Mouse (Mus musculus): ENCODE results near the gene Hoxb9. TPM values are rescaled to one million over a fixed set of nuclear protein-coding genes. Genes with fewer than 3 reads are reported as not detected.

Hoxb9 gene
- polyA plus RNA-seq, 1 experiment from 2014 or later: 1.2 TPM

DNA sequence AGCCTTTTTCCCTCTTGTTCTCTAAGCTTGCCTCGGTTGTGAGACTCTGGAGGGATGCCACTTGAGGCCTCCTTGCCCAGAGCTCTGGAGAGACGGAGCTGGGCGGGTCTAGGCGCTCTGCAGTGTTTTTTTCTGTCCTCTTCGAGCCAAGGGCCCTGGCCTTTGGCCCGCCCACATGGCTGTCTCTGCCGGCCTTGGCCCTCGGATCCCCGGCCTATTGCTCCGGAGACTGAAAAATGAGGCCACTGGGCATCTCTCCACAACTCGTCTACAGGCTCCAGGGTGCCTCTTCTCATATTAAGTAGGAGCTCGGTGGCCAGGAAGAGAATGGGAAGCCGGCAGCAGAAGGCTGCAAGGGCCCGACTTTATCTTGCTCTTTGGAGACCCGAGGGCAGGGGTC is 30.6 kb downstream of the Hoxb9 start:
- peak overlapping the region; percentile 19 for H3K4me3 ChIP-seq (ENCODE audit: low read length)
- peaks cover 29% of the 10 kb centered on the region for H3K4me1 ChIP-seq (ENCODE audit: control insufficient read depth, insufficient read depth, low read length)
- peaks cover 41% of the 10 kb centered on the region for H3K27me3 ChIP-seq (replicated peaks; ENCODE audit: control insufficient read depth, insufficient read depth, low read length)
- ATAC-seq: no peak
- peak overlapping the region; percentile 79 for H3K4me2 ChIP-seq (ENCODE audit: low read depth, low read length)
- no peaks in the 10 kb centered on the region for H3K36me3 ChIP-seq (ENCODE audit: control insufficient read depth, insufficient read depth, low read length)
- H3K9me3 ChIP-seq (ENCODE audit: control insufficient read depth, low read length): no peaks in the 10 kb centered on the region
- peak overlapping the region; percentile 46 for H3K27ac ChIP-seq (ENCODE audit: low read length)
- 19% methylated on average over 15 of the region's 15 CpGs for WGBS
- H3K9ac ChIP-seq (ENCODE audit: low read depth, low read length): peak overlapping the region; percentile 46

GRCm38 (mm10) chr11:96302381-96303150 is 31.3 kb downstream of the Hoxb9 start:
- H3K27ac ChIP-seq (ENCODE audit: low read length): peak overlapping the region; percentile 46
- peaks cover 35% of the 10 kb centered on the region for H3K27me3 ChIP-seq (replicated peaks; ENCODE audit: control insufficient read depth, insufficient read depth, low read length)
- H3K9me3 ChIP-seq (ENCODE audit: control insufficient read depth, low read length): no peaks in the 10 kb centered on the region
- peak overlapping the region; percentile 46 for H3K9ac ChIP-seq (ENCODE audit: low read depth, low read length)
- H3K4me3 ChIP-seq (ENCODE audit: low read length): peak overlapping the region; percentile 50; the same call in 1 of the 2 replicates
- ATAC-seq: no peak
- peaks cover 24% of the 10 kb centered on the region for H3K4me1 ChIP-seq (ENCODE audit: control insufficient read depth, insufficient read depth, low read length)
- no peaks in the 10 kb centered on the region for H3K36me3 ChIP-seq (ENCODE audit: control insufficient read depth, insufficient read depth, low read length)
- 22% methylated on average over 23 of the region's 23 CpGs for WGBS
- peak overlapping the region; percentile 79 for H3K4me2 ChIP-seq (ENCODE audit: low read depth, low read length)

GRCm38 (mm10) chr11:96303151-96304099 is 32.2 kb downstream of the Hoxb9 start, which contains the start of gene Hoxb5:
Gene Hoxb5 (plus strand): TSS chr11:96303336.
- Histone ChIP-seq H3K27me3 (replicated peaks; ENCODE audit: control insufficient read depth, insufficient read depth, low read length) (peaks cover 27% of the 10 kb centered on the region), H3K4me1 (ENCODE audit: control insufficient read depth, insufficient read depth, low read length) (peaks cover 21% of the 10 kb centered on the region), H3K27ac (ENCODE audit: low read length) (peak within 1 kb of the TSS; percentile 93), H3K4me3 (ENCODE audit: low read length) (peak within 1 kb of the TSS; percentile 50), H3K9ac (ENCODE audit: low read depth, low read length) (peak within 1 kb of the TSS; percentile 81), H3K4me2 (ENCODE audit: low read depth, low read length) (peak within 1 kb of the TSS; percentile 79), H3K36me3 (ENCODE audit: control insufficient read depth, insufficient read depth, low read length) (no peaks in the 10 kb centered on the region), H3K9me3 (ENCODE audit: control insufficient read depth, low read length) (no peaks in the 10 kb centered on the region)
- ATAC-seq: peak; percentile 39
- 3% methylated on average over 69 of the region's 69 CpGs for WGBS

- peak overlapping the region; percentile 50 for H3K4me3 ChIP-seq (ENCODE audit: low read length)
- H3K36me3 ChIP-seq (ENCODE audit: control insufficient read depth, insufficient read depth, low read length): no peaks in the 10 kb centered on the region
- peak overlapping the region; percentile 79 for H3K4me2 ChIP-seq (ENCODE audit: low read depth, low read length)
- peak overlapping the region; percentile 81 for H3K27ac ChIP-seq (ENCODE audit: low read length)
- 9% methylated on average over 38 of the region's 38 CpGs for WGBS
- no peak for ATAC-seq
- H3K9me3 ChIP-seq (ENCODE audit: control insufficient read depth, low read length): no peaks in the 10 kb centered on the region
- H3K27me3 ChIP-seq (replicated peaks; ENCODE audit: control insufficient read depth, insufficient read depth, low read length): peaks cover 20% of the 10 kb centered on the region
- peak overlapping the region; percentile 81 for H3K9ac ChIP-seq (ENCODE audit: low read depth, low read length)
- H3K4me1 ChIP-seq (ENCODE audit: control insufficient read depth, insufficient read depth, low read length): peaks cover 25% of the 10 kb centered on the region
Measured at GRCm38 (mm10) chr11:96304381-96305195, 33.3 kb downstream of the Hoxb9 start.

DNA sequence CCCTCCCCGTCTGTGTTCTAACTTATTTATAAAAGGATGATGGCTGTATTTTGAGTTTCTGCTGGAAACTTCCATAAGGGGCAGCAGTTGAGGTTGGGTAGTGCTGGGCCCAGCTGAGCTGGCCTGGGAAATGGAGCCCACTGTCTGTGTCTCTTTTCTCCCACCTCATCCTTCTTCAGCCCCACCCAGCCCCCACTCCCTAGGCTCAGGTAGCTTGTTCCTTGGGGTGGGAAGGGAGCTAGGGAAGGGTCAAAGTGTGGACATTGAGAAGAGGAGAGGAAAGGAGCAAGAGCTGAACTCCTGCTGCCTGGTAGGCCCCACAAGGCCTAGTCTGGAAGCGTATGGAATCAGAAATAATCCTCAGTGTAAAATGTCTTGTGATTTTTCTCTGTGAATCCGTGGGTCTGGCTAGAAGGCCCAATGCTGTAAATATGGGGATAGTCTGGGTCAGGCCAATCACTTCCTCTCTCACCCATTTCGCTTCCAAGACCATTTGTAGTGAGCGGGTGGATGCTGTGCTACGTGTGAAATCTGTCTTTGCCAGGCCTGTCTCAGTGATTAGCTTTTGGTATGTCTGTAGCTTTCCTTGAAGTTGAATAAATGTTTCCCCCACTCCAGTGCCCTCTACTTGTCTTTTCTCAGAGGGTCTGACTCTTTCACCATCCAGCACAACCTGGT is 34.4 kb downstream of the Hoxb9 start:
- WGBS: 53% methylated on average over 6 of the region's 6 CpGs
- peak overlapping the region; percentile 50 for H3K4me3 ChIP-seq (ENCODE audit: low read length)
- H3K27me3 ChIP-seq (replicated peaks; ENCODE audit: control insufficient read depth, insufficient read depth, low read length): peaks cover 13% of the 10 kb centered on the region
- no peaks in the 10 kb centered on the region for H3K36me3 ChIP-seq (ENCODE audit: control insufficient read depth, insufficient read depth, low read length)
- H3K9me3 ChIP-seq (ENCODE audit: control insufficient read depth, low read length): no peaks in the 10 kb centered on the region
- peak overlapping the region; percentile 79 for H3K4me2 ChIP-seq (ENCODE audit: low read depth, low read length)
- H3K4me1 ChIP-seq (ENCODE audit: control insufficient read depth, insufficient read depth, low read length): peaks cover 28% of the 10 kb centered on the region
- ATAC-seq: no peak
- peak overlapping the region; percentile 81 for H3K27ac ChIP-seq (ENCODE audit: low read length)
- H3K9ac ChIP-seq (ENCODE audit: low read depth, low read length): peak overlapping the region; percentile 81

DNA sequence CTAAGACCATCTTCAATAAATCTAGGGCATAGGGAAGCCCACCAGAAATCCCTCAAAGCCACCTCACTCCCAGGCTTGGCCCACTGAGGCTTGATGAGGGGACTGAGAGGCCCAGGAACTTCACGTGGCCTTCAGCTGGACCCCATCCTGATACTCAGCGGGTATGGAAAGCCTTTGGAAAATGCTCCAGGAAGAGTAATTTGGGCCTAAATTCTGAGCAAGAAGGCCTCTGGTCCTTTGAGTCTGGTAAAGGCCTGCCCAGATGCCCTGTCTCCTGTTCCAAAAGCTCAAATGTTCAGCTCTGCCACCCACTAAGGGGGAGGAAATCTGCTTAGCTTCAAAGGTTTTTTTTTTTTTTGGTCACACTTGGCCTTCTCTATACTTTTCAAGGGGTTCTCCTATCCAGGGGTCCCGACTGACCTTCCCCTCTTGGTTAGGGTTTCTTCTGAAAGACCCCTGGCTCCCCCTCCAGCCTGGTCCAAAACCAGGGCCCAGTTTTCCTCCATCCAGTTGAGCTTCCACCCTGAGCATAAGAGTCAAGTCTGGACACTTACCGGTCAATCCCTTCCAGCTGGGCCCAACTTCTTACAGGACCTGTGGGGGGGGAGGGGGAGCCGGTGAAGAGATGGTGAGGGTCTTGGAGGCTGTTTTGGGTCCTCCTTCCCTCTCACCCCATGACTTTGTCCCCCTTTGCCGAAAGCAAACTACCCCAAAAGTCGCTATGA is 35.1 kb downstream of the Hoxb9 start:
- peaks cover 8% of the 10 kb centered on the region; the same call in 1 of the 2 replicates for H3K27me3 ChIP-seq (replicated peaks; ENCODE audit: control insufficient read depth, insufficient read depth, low read length)
- H3K4me1 ChIP-seq (ENCODE audit: control insufficient read depth, insufficient read depth, low read length): peaks cover 29% of the 10 kb centered on the region
- H3K27ac ChIP-seq (ENCODE audit: low read length): peak overlapping the region; percentile 81
- no peak for ATAC-seq
- WGBS: 20% methylated on average over 7 of the region's 7 CpGs
- H3K9ac ChIP-seq (ENCODE audit: low read depth, low read length): peak overlapping the region; percentile 81
- peak overlapping the region; percentile 79 for H3K4me2 ChIP-seq (ENCODE audit: low read depth, low read length)
- H3K36me3 ChIP-seq (ENCODE audit: control insufficient read depth, insufficient read depth, low read length): no peaks in the 10 kb centered on the region
- H3K4me3 ChIP-seq (ENCODE audit: low read length): peak overlapping the region; percentile 50
- H3K9me3 ChIP-seq (ENCODE audit: control insufficient read depth, low read length): no peaks in the 10 kb centered on the region

GRCm38 (mm10) chr11:96306908-96307269 is 35.6 kb downstream of the Hoxb9 start:
- Histone ChIP-seq H3K9me3 (ENCODE audit: control insufficient read depth, low read length) (no peaks in the 10 kb centered on the region), H3K4me3 (ENCODE audit: low read length) (peak overlapping the region; percentile 50), H3K4me1 (ENCODE audit: control insufficient read depth, insufficient read depth, low read length) (peaks cover 29% of the 10 kb centered on the region), H3K27me3 (replicated peaks; ENCODE audit: control insufficient read depth, insufficient read depth, low read length) (peaks cover 7% of the 10 kb centered on the region; the same call in 1 of the 2 replicates), H3K9ac (ENCODE audit: low read depth, low read length) (peak overlapping the region; percentile 81), H3K36me3 (ENCODE audit: control insufficient read depth, insufficient read depth, low read length) (no peaks in the 10 kb centered on the region), H3K27ac (ENCODE audit: low read length) (peak overlapping the region; percentile 81), H3K4me2 (ENCODE audit: low read depth, low read length) (peak overlapping the region; percentile 79)
- 11% methylated on average over 13 of the region's 13 CpGs for WGBS
- ATAC-seq: no peak

- ATAC-seq: no peak
- H3K4me3 ChIP-seq (ENCODE audit: low read length): peak overlapping the region; percentile 50
- 27% methylated on average over 4 of the region's 4 CpGs for WGBS
- H3K9me3 ChIP-seq (ENCODE audit: control insufficient read depth, low read length): no peaks in the 10 kb centered on the region
- H3K4me1 ChIP-seq (ENCODE audit: control insufficient read depth, insufficient read depth, low read length): peaks cover 30% of the 10 kb centered on the region
- H3K27ac ChIP-seq (ENCODE audit: low read length): peak overlapping the region; percentile 81
- H3K4me2 ChIP-seq (ENCODE audit: low read depth, low read length): peak overlapping the region; percentile 79
- H3K9ac ChIP-seq (ENCODE audit: low read depth, low read length): peak overlapping the region; percentile 81
- no peaks in the 10 kb centered on the region for H3K36me3 ChIP-seq (ENCODE audit: control insufficient read depth, insufficient read depth, low read length)
- peaks cover 5% of the 10 kb centered on the region; the same call in 1 of the 2 replicates for H3K27me3 ChIP-seq (replicated peaks; ENCODE audit: control insufficient read depth, insufficient read depth, low read length)
Measured at GRCm38 (mm10) chr11:96308763-96309162, 37.5 kb downstream of the Hoxb9 start.

Measured in intestine, embryonic 16.5 days (tissue).